Mouse (Mus musculus) layer of hippocampus, adult 2 months (tissue): ENCODE measurements at regions not wholly inside any gene's neighbourhood (a gene's known extent, or its start where the extent isn't known, plus 50 kb on each side); places are given as distances from the start of the nearest gene placed in this dataset.

Experiments used
- DNase-seq, 2 experiments: peaks; one replicate each; pipeline ENCODE4 v3.0.0; 2022; ENCODE audit warnings: low spot score in 2 of 2
- H3K27ac ChIP-seq: fragments of 200-600 bp; 2 replicates; pipeline ENCODE4 v1.8.1; 2022
- H3K4me3 ChIP-seq: fragments of 200-600 bp; 2 replicates; pipeline ENCODE4 v1.8.1; 2022; ENCODE audit warnings: mild to moderate bottlenecking
- CTCF ChIP-seq: fragments of 200-600 bp; conservative IDR thresholded peaks from 2 replicates; pipeline ENCODE4 v1.8.1; 2022; ENCODE audit warnings: antibody characterized with exemption, mild to moderate bottlenecking, moderate library complexity

GRCm38 (mm10) chr3:52559481-52559880, 291.3 kb downstream of the Foxo1 start:
- Histone ChIP-seq H3K4me3 (no peak overlapping the region), H3K27ac (no peak overlapping the region)
- TF ChIP-seq CTCF, result no peak
- no peak for DNase-seq

- Histone ChIP-seq H3K27ac (no peak overlapping the region), H3K4me3 (no peak overlapping the region)
- DNase-seq, result no peak
- no peak for TF ChIP-seq CTCF
Measured at GRCm38 (mm10) chr3:52558765-52559164, 290.6 kb downstream of the Foxo1 start.

GRCm38 (mm10) chr3:52557296-52557695, 289.2 kb downstream of the Foxo1 start:
- no peak for DNase-seq
- no peak overlapping the region for H3K4me3 ChIP-seq
- no peak for TF ChIP-seq CTCF
- H3K27ac ChIP-seq, result no peak overlapping the region

GRCm38 (mm10) chr3:52555038-52555437, 286.9 kb downstream of the Foxo1 start:
- no peak for TF ChIP-seq CTCF
- DNase-seq, result no peak
- Histone ChIP-seq H3K4me3 (no peak overlapping the region), H3K27ac (no peak overlapping the region)

DNA sequence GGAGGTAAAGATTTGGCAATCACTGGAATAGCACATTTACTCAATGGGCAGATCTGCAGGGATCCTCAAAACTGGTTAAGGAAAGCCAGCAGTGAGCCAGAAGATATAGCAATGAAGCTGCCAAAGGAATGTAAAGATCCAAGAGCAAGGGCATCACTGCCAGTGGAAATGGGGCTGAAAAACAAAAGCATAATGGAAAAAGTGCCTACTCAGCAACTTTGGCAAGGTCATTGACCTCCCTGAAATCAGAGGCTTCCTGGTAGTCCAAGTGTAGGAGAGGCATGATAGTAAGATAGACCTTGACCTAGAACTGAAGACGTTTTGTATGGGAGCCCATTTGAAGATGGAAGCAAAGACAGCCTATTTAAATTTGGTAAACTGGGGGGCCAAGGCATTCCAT, 286.4 kb downstream of the Foxo1 start:
- TF ChIP-seq CTCF, result no peak
- Histone ChIP-seq H3K4me3 (no peak overlapping the region), H3K27ac (no peak overlapping the region)
- DNase-seq, result no peak

- no peak for DNase-seq
- TF ChIP-seq CTCF, result no peak
- H3K4me3 ChIP-seq, result no peak overlapping the region
- H3K27ac ChIP-seq, result no peak overlapping the region
Measured at GRCm38 (mm10) chr3:52548201-52548893, 280.2 kb downstream of the Foxo1 start.

DNA sequence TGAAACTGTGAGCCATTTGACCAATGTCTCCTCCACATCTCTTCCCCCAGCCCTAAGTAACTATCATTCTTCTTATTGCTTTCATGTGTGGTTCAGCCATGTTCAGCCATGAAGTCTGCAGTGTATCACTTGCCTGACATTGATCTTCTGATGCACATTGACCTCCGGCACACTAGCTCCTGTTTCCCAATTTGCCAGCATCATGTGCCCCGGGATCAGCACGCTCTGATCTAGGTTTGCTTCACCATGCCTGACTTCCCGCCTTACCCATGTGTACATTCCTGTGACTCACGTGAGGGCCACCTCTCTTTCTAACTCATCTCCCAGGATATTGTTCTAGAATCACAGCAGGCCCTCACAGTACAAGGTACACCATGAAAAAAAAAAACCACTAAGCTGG, 277.9 kb downstream of the Foxo1 start:
- no peak for DNase-seq
- Histone ChIP-seq H3K4me3 (no peak overlapping the region), H3K27ac (no peak overlapping the region)
- no peak for TF ChIP-seq CTCF

- DNase-seq, result no peak
- TF ChIP-seq CTCF, result no peak
- H3K4me3 ChIP-seq, result no peak overlapping the region
- no peak overlapping the region for H3K27ac ChIP-seq
Measured at GRCm38 (mm10) chr3:52543006-52543405, 274.9 kb downstream of the Foxo1 start.

- TF ChIP-seq CTCF, result no peak
- no peak for DNase-seq
- no peak overlapping the region for H3K4me3 ChIP-seq
- H3K27ac ChIP-seq, result no peak overlapping the region
Measured at GRCm38 (mm10) chr3:52540862-52541380, 272.8 kb downstream of the Foxo1 start.

GRCm38 (mm10) chr3:52539813-52540378, 271.8 kb downstream of the Foxo1 start:
- no peak overlapping the region for H3K4me3 ChIP-seq
- H3K27ac ChIP-seq, result no peak overlapping the region
- no peak for TF ChIP-seq CTCF
- DNase-seq, result no peak

GRCm38 (mm10) chr3:52538306-52538705, 270.2 kb downstream of the Foxo1 start:
- H3K4me3 ChIP-seq, result no peak overlapping the region
- DNase-seq, result no peak
- H3K27ac ChIP-seq, result no peak overlapping the region
- no peak for TF ChIP-seq CTCF

DNA sequence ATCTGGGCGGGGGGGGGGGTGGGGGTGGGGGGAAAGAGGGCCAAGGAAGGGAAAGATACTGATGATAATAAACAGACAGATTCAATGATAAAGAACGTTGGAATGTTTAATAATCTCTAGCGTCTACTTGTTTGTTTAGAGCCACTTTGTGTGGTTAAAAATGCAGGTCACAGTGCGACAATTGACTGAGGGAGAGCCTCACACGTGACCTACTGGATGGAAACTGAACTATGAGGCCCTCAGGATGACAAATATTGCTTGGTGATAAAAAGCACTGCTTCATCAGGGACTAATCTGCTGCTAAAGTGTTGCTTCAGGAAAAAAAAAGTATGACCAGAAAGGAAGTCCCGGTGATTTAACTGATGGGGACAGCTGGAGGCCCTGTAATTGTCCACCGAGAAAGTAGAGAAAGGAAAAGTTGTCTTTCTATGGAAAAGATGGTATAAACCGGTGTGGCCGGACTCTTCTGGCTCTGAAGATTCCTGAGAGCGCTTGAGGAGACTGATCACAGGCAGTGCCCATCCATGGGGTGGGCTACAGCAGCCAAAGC, 269.3 kb downstream of the Foxo1 start:
- no peak for TF ChIP-seq CTCF
- no peak for DNase-seq
- no peak overlapping the region for H3K4me3 ChIP-seq
- no peak overlapping the region for H3K27ac ChIP-seq

DNA sequence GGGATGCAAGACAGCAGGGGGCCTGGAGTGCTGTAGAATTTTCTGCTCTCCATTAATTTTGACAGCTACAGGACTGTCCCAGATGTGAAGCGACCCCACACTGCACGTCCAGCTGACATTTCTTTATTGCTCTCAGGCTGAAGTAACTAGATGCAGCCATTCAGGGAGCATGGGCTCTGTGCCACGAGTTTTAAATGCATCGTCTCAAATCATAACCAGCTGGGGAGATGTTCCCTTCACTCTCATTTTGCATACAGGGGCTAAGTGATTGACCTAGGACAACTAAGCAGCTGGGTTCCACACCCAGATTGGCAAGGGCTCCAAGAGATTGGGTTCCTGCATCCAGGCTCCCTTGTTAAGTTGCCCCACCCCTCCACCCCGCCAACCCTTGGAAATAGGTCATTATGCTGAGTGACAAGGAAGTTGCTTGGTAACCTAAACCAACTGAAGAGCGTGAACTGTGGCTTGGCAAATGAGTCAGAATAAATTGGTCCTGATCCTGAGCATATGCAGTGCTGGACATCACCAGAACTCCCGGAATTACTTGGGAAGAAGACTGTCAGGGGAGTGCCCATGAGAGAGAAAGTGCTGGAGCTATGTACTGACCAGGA, 267.4 kb downstream of the Foxo1 start:
- DNase-seq, result no peak
- Histone ChIP-seq H3K4me3 (no peak overlapping the region), H3K27ac (no peak overlapping the region)
- no peak for TF ChIP-seq CTCF

GRCm38 (mm10) chr3:52534118-52534517, 266.0 kb downstream of the Foxo1 start:
- no peak overlapping the region for H3K27ac ChIP-seq
- no peak for TF ChIP-seq CTCF
- DNase-seq, result no peak
- no peak overlapping the region for H3K4me3 ChIP-seq
